Mouse (Mus musculus): Measurements from ENCODE around the gene Zmynd10.
A peak's percentile ranks its signal among the peaks of the same experiment; 100 is the strongest.

The Zmynd10 gene

DNA sequence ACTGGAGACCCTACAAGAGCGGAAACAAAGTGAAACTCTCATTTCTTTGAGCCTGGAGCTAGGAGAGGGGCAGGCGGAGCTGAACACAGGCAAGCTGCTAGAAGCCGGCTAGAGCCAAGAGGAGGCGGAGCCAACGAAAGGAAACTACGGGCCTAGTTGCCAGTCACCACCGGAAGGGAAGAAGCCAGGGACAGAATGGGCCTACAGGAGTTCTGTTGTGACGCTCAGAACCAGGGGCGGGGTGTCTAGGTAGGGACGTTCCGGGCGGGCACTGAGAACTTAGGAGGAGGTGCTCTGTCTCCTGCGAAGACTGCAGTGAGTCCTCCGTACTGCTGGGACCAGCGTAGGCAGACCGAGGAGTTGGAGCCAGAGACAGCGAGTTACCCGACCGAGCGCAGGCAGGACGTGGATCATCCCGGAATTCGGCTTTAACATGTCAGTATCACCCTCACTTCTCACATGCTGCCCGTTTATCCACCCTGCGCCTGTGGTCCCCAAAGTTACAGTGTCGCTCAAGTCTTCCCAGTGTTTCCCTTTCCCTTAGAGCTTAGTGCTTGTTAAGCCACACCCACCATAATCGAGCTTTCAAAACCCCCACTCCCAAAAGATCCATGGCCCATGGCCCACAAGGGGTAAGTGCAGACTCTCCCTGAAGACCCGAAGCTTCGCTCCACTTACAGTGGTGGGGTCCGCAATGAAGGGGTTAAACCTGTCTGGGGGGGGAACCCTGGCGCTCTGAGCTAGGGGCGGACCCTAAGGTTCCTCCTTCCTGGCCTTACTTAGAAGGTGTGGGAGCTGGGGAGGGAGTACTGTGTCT, 33.6 kb downstream of the Zmynd10 start, which contains the start of gene Hyal3:
Gene Hyal3 (plus strand): TSS at position 318 of the 817 bp plus-strand sequence.
- DNase-seq: peak; percentile 99

GRCm38 (mm10) chr9:107581584-107581983, 34.5 kb downstream of the Zmynd10 start:
- DNase-seq: no peak

DNA sequence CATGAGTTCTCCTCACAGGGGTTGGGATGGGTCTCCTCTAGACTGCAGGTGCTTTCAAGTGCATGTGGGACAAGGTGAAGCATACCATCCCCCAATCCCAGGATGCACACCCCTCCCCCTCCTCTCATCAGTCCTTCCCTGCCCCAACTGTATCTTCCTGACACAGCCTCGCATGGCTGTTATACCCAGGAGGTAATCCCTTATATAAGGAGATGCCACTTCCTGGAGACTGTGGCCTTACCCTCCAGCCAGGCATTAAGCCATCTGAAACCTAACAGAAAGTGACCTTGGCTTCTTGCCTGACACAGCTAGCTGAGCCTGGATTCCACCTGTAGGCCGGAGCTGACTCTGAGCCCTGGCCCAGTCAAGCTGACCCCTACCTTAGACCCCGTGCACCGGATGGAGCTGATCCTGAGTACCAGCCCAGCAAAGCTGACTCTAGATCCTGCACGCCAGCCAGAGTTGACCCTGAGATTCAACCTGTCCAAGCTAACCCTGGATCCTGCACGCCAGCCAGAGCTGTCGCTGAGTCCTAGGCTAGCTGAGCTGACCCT, 35.5 kb downstream of the Zmynd10 start:
- DNase-seq: peak; percentile 94

- DNase-seq: peak; percentile 94
Measured at GRCm38 (mm10) chr9:107583174-107583573, 36.1 kb downstream of the Zmynd10 start.

DNA sequence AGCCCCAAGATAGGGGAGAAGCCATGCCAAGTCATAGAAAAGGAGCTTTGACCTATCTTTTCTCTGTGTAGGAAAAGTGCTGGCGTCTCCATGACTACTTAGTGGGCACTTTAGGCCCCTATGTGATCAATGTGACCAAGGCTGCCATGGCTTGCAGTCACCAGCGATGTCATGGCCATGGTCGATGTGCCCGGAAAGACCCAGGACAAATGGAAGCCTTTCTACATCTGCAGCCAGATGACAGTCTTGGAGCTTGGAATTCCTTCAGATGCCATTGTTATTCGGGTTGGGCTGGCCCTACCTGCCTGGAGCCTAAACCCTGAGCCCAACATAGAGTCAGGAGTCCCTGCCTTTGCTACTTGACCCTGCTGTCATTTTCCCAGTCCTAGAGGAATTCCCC, 39.4 kb downstream of the Zmynd10 start:
- DNase-seq: no peak

DNA sequence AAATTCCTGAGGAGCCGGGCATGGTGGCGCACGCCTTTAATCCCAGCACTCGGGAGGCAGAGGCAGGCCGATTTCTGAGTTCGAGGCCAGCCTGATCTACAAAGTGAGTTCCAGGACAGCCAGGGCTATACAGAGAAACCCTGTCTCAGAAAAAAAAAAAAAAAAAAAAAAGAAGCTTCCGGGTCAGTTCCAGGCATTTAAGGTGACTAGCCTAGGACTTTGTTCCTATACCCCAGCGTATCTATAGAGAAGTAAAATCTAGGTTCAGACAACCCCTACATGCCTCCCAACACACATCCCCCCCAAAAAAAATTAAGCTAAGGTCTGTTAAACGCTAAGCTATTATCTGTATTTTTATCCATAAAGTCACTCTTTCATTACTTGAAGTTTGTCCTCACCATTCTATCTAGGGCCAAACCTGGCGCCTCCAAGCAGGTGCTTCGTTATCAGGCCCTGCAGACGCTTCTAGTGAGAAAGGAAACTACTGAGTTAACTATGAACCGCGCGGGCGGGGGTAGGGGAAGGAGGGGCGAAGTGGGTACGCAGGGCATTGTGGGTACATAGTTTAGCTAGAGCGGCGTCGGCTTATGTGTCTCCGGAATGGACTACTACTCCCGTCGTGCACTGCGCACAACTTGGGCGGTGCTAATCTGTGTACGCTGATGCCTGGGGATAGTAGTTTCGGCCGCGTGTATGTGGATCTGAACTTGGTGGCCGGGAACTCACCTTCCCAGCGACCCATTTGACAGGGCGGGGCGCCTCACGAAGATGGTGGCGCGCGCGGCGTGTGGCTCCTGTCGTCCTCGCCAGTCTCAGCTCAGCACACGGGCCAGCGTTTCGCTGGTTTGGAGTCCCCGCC, 40.1 kb downstream of the Zmynd10 start, which contains the start of gene Ifrd2:
Gene Ifrd2 (plus strand): TSS at position 669 of the 859 bp plus-strand sequence.
- DNase-seq: peak; percentile 100

GRCm38 (mm10) chr9:107587833-107588639, 40.9 kb downstream of the Zmynd10 start:
- DNase-seq: no peak

GRCm38 (mm10) chr9:107590058-107590772, 43.1 kb downstream of the Zmynd10 start:
- peak; percentile 97 for DNase-seq

DNA sequence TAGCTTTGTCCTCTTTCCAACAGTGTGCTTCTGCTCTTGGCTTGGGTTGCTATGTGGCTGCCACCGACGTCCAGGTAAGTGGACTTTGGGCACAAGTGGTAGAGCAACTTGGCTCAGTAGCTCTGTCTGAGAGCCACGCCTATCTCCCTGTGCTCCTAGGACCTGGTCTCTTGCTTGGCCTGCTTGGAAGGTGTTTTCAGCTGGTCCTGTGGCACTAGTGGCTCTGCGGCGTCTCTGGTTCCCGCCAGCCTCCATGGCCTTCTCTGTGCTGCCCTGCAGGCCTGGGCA, 43.6 kb downstream of the Zmynd10 start:
- DNase-seq: no peak

DNA sequence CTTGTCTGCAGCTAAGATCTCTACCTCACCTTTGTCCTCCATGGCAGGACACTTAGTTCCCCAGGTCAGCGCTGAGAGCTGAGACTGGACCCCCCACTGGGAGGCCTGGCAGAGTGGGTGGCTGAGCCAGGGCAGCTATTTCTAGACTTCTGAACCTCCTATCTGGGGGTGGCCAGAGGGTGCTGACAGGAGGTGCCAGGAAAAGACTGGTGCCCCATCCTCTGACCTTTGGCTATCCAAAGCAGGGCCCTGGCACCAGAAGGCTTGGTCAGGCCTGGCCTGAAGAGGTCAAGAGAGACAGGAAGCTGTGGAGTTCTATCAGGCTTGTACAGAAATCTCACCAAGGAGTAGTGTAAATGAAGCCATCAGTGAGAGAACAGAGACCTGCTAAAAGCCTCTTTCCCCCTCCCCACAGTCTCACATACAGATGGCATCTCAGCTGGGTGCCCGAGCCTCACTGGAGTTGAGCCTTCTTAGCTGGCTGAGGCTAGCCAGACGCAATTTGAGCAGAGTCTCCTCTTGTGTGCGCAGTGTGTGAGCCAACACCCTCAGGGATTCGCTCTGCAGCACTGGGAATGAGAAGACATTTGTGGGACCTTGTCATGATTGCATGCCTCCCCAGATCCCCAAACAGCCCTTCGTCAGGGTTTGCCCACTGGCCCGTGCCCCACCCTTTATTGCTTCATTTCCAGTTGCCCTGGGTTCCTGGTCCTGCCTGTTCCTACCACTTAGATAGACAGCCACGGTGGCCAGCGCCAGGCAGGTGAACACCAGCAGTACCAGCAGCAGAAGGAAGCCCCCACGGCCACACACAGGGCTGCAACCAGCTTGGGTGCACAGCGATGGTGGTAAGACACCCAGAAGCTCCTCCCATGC, 46.2 kb downstream of the Zmynd10 start:
- DNase-seq: peak; percentile 98

DNA sequence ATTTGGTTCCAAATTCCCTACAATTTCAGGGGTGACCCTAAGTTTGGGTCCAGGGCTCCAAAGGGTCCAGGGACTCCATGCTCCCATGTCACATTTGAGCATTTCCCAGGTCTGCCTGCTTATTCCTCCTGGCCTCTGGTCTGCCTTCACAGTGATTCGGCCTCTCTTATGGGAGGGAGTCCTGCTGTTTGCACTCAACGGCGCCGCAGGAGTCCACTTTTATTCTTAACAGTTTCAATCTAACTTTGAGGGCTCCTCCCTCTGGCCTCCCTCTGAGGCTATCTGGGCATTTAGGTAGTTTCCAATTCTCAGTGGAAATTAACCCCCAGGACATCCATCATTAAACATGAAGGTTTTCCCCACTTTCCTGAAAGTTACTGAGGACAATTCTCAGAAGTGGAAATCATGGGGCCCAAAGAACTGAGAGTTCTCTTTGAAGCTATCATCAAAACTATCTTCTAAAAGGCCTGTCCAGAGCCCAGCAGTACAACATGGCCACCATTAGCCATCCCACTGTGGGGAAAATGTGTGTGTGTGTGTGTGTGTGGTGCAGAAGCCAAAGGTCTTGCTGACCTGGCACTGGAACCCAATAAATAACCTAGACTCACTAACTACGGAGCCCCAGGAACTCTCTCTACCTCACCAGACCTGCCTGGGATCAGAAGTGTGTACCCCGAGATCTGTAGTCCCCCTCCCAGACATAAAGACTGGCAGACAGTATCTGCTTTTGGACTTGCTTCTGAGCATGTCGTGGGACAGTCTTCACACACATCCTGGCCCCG, 47.4 kb downstream of the Zmynd10 start:
- no peak for DNase-seq

DNA sequence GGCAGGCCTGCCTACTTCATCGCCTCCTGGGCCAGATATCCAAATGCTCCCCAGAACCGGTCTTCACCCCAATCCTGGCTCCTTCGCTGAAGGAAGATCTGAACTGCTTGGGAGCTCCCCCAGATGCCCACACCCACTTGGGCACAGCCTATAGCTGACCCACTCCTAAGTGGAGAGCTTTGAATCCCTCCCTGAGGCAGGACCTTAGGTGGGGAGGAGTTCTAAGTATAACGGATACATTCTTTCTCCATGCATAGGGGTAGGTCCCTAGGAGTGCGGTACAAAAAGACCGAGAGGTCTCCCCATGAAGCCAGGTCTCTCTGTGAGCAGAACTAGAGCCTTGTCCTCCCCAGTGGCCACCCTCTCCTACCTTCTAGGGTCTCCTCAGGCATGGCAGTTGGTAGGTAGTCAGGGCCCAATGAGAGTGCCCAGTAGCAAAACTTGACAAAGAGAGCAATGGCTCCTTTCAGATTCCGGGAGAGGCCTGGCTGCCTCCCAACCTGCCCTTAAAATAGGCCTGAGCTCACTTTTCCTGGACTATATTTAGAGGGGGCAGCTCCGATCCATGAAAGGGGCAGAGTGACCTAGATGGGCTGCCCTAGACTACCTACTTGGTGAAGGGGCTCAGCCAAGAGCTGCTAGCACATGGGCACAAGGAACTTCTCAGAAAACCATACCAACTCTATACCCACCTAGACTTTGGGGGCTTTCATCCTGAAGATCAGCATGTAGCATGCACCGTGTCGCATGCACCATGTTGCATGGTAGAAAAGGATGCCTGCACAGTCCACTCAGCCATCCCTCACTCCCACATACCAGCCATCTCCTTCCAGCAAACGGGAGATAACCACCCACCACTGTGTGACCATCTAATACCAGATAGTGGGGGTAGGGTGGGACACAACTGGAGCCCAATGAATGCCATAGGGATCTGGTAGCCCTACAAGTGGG, 49.8 kb downstream of the Zmynd10 start:
- peak; percentile 98 for DNase-seq

GRCm38 (mm10) chr9:107598385-107598784, 51.3 kb downstream of the Zmynd10 start:
- no peak for DNase-seq

DNA sequence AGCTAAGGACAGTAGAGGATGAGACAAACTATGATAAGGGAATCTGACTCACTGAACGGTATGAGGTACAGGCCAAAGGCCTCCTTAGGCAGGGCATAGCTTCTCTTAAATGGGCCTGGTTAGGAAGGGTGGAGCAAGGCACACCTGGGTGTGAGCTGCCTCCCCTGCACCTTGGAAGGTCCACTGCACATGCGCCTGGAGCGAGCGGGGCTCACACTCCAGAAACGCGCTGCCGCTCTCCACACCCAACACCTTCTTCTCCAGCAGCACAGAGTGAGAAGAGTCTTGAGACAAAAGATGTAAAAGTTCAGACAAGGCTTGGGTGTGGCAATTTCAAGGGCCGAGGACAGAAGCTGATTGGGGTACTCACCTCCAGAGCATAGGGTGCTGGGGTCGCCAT, 52.3 kb downstream of the Zmynd10 start:
- no peak for DNase-seq

DNA sequence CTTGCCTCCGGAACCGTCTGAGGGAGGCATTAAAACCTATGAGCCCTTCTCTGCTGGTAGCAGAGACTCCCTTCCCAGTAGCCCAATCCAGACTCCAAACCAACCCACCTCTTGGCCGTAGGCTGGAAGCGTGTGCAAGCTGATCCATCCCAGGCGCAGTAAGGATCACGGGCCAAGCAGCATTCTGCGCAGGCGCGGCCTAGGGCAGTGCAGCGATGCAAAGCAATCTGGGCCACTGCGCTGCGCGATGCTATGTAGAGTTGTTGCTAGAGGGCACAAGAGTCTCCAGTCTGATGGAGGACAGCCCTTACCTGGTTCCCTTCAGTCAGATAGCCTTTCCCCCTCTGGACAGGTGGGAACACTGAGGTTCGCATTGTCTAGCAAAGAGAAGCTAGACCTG, 52.7 kb downstream of the Zmynd10 start:
- no peak for DNase-seq

- DNase-seq: no peak
Measured at GRCm38 (mm10) chr9:107600745-107601144, 53.6 kb downstream of the Zmynd10 start.
